Mouse (Mus musculus) heart, postnatal 4 days (tissue): Measurements from ENCODE around the gene Znrd1as. TPM values are rescaled to one million over a fixed set of nuclear protein-coding genes. Genes with fewer than 3 reads are reported as not detected.
A peak's percentile ranks its signal among the peaks of the same experiment; 100 is the strongest.
"Not testable (repeated sequence)": the region's sequence is repeated elsewhere in the genome, so short reads cannot be mapped to it uniquely, and the experiment has no call there.

Experiments used
- DNase-seq: peaks from one replicate; pipeline ENCODE4 v3.0.0; 2021
- total RNA-seq, 2 experiments: library from RNA; stranded (reverse); gene quantifications; 2 replicates each; pipeline ENCODE4 v1.2.3; 2021

Gene Znrd1as
- total RNA-seq, 2 experiments from 2014 or later, result 7.2 to 7.3 TPM

DNA sequence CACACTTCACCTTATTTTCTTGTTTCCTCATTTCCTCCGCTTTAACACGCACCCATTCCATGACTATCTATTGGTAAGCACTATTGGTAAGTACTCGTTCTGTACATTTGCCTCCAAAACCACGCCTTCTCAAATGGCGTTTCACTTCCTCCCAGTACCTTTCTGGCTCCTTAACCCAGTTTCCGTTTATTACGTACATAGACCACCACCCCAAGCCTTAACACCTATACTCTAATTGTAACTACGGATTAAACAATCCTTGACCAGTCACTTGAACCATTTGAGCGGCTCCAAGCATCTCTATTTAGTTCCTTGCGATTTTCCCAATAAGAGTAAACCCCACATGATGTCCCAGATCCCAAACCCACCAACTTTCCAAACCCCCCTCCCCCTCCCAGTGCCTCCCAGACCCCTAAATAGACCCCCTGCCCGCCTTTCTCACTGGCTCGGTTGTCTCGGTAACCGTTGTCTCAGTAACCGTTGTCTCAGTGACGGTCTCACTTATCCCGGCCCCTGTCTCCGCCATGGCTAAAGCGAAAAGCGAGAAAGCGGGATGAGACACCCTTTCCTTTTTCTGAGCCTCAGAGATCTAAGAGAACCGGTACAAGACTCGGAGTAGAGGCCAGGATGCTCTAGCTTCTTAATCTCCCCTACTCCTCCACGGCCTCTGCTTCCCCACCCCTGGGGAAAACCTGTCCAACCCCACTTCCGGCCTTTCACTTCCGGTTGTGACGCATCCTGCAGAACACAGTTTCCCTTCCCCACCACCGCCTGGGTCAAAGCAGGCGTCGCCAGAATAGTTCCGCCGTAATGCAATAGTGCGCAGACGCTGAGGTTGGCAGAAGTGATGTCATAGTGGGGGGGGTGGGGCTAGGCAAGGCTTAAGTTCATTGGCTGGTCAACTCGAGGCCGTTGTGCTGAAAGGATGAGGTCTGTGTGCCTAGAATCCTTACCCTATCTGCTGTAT lies 7.1 kb upstream of the Znrd1as start, which contains the start of gene Ppp1r11:
TSS of gene Ppp1r11 (minus strand) at position 761 of the 967 bp plus-strand sequence.
- peak; percentile 95 for DNase-seq

DNA sequence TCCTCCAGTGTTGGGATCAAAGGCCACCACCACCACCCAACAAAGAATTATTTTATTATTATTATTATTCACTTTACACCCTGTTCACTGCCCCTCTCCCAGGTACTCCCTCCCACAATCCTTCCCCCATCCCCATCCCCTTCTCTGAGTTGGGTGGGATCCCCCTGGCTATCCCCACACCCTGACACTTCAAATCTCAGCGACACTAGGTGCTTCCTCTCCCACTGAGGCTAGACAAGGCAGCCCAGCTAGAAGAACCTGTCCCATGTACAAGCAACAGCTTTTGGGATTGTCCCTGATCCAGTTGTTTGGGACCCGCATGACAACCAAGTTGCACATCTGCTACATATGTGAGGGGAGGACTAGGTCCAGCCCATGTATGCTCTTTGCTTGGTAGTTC lies 5.8 kb upstream of the Znrd1as start:
- no peak for DNase-seq

GRCm38 (mm10) chr17:36953062-36953461 lies 5.3 kb upstream of the Znrd1as start:
- DNase-seq, result no peak

GRCm38 (mm10) chr17:36958884-36959283 lies 492 bp downstream of the Znrd1as start:
- peak; percentile 11 for DNase-seq

- no peak for DNase-seq
Observed at GRCm38 (mm10) chr17:36961125-36961524, 2.7 kb downstream of the Znrd1as start.

- no peak for DNase-seq
Observed at GRCm38 (mm10) chr17:36966875-36967274, 8.5 kb downstream of the Znrd1as start.

DNA sequence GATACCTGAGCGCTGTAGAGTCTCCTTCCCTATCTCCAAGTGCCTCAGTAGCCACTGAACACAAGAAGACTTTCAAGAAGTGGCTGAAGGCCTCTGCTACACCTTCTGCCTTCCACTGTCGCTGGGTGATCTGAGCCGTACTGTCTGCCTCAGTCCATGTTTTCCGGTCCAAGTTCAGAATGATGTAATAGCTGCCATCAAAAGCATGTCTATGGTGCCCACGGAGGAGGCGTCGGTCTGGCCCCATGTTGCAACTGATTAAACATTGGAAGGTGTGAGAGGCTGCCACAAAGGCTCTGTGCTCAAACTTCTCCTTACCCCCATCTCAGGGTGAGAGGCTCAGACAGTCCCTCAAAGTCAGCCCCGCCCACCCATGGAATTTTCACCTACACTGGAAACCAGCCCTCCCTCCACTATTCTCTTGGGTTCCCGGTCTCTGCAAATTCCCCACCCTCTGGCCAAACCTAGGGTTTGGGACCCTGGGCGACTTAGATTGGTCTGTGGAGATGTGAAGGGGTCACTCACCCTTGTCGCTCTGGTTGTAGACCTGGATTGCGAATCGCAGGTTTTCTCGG lies 12.0 kb downstream of the Znrd1as start:
- DNase-seq, result no peak

- DNase-seq, result no peak
Observed at GRCm38 (mm10) chr17:36971172-36971850, 12.9 kb downstream of the Znrd1as start.

DNA sequence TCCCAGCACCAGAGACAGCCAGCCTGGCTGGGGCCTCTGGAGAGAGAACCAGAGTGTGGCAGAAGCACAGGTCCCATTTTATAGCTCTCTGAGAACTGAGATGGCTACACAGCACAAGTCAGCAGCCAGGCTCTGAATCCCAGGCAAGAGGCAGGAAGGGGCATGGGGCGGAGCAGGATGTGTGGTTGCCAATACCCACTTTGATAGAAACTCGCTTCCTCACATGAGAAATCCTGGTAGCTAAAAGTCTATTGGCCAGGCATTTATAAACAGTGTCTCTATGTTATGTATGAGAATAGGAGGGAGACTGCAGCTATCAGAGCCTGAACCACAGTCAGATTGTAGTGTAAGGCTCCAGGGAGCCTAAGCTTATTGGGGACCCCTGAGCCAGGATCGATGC lies 14.4 kb downstream of the Znrd1as start:
- no peak for DNase-seq

DNA sequence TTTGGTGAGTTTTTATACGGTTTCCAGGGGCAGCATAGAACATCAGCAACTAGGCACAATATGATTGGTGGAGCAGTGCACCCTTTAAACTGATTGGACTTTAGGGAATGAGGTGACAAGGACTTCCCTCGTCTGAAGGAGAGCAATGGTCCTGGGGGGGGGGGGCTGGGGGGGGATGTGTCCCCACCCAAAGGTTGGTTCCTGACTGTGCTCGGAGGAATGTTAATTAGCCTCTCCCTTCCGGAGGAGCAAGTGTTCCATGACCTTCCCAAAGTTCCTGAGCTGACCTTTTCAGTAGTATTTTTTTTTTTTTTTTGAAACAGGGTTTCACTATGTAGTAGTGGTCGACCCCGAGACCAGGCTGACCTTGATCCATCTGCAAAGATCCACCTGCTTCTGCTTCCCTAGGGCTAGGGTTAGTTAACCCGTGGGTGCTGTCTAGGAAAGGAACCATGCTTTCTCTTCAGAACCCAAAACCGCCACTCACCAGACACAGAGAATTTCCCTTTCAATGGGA lies 14.9 kb downstream of the Znrd1as start:
- no peak for DNase-seq

GRCm38 (mm10) chr17:36981221-36981813 lies 22.9 kb downstream of the Znrd1as start, which contains the start of gene 2410137M14Rik:
Gene 2410137M14Rik, minus strand, starts transcription at chr17:36981237.
- DNase-seq, result peak; percentile 10

DNA sequence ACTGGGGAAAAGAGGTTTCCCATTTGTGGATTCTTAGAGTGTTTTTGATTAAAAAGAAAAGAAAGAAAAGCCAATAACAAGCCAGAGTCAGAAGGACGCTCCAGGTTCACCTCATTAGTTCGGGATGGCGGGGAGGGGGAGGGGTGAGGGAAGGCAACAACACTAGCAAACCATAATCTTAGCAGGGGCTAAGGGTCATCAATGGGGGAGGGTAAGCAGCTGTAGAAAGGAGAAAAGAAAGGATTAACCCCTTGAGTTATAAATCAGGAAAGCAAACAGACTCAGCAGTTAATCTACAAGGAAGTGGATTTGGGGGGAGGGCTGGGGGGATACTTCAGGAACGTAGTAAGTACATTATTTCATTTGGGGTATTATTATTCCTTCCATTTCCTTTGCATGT lies 23.5 kb downstream of the Znrd1as start:
- no peak for DNase-seq

DNA sequence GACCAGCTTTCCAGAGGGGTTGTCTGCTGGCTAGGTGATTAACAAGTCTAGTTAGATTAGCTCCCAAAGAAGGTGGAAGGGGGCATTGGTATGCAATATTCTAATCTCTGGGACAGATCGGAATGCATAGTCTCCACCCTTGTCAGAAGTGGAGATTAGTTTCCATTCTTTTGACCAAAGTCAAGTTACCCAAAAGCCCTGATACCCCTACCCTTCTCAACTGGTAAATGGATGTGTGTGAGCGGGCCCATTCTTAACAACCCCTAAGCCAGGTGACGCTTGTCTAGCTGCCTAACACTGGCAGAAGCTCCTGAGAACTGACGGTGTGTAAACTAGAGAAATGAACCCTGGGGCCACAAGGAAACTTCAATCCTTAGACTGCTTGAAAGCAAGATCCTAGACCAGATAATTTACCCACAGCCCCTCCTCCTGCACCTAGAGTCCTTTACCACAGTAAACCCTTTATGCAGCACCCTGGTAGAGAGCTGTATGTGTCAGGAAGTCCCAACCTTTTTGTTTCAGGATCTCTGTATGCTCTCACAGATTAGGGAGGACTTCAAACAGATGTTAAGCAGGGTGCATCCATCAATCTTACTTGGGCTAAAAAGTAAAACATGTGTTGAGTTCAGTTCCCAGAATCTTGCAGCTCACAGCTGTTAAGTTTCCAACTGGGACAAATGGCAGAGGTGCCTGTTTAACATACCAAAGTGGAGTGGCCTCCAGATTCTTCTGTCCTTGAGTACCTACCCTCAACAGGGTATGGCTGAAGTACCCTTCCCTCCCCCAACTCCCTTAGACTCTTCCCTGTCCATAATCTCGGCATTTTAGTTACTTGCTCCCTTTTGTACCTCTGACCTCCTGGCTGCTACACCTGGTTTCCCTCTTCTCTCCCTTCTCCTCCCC lies 24.1 kb downstream of the Znrd1as start:
- no peak for DNase-seq

- DNase-seq, result no peak
Observed at GRCm38 (mm10) chr17:36988475-36988874, 30.1 kb downstream of the Znrd1as start.

DNA sequence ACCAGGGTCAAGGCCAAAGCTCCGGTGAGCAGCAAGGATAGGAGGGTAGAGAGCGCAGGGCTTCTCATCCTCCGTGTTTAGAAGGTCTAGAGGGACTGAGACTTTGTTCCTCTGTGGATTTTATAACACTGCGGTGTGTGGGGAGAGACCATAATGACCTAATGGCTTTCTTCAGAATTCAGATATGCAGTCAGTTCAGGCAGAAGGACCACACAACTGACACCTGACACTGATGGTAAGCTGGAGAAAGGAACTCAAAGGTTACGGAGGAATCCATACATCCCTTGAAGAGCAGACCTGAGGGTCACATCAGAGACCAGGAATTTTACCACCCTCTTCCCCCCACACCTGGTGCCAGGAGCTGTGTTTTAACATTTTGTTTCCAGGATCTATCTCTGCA lies 31.0 kb downstream of the Znrd1as start, which contains the start of gene H2-M5:
TSS of gene H2-M5 (minus strand) at position 101 of the 400 bp plus-strand sequence.
- DNase-seq, result no peak

DNA sequence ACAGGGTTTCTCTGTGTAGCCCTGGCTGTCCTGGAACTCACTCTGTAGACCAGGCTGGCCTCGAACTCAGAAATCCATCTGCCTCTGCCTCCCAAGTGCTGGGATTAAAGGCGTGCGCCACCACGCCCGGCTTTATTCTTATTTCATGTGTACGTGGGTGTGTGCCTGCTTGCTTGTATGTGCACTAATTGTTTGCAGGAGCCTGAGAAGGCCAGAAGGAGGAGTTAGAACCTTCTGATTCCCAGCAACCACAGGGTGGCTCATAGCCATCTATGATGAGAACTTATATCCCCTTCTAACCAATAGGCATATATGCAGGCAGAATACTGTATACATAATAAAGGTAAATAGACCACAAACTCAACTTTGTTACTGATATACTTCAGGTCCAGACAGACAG lies 32.2 kb downstream of the Znrd1as start:
- DNase-seq, result not testable (repeated sequence)

DNA sequence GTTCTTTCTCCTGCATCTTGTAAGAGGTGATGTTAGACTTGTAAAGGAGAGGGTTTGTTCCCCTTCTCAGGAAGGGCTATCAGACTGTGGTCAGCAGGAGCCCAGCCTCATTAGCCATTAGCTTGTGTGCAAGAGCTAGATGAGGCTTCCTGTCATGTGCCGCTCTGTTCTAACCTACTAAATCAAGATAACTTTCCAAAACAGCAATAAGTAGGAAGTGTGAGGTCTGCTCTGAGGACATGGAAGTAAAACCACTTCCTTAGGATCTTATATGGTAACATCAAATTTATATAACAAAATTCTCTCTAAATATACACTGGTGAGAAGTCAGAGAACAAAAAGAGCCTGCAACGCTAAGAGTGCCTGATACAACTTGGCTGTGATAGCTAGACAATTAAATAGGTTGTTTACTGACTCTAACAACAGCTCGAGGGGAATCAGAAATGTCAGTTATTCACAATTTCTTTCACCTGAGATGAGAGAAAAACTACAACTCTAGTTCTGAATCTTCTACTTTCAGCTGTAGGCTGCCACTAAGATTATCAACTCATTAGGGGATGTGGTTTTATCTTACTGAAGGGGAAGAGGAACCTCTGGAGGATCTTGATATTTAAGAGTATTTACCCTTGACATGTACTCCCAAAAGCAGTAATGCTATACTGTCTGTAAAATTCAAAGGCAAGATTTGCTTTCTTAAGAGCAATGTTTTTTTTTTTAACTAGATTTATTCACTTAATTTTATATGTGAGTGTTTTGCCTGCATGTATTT lies 34.1 kb downstream of the Znrd1as start:
- DNase-seq, result no peak

DNA sequence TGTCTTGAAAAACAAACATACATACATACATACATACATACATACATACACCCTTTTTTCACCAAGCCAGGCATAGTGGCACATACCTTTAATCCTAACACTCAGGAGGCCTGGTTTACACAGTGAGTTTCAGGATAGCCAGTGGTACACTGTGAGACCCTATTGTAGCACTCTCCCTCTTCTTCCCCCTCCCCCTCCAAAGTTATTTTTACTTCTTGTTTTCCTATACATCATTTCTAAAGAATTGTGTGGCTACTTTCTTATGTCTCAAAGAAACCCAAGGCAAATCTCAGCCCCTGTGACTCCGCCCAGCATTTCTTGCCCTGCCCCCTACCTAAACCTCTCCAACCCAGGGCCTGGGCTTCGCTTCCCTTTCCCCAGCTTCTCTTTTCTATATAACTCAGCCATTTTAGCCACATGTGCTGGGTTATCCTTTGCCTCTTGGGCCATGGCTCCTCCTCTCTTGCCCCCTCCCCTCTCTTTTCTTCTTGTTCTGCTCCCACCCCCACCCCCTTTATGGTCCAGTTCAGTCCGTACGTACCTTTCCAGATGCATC lies 35.5 kb downstream of the Znrd1as start:
- DNase-seq, result no peak

DNA sequence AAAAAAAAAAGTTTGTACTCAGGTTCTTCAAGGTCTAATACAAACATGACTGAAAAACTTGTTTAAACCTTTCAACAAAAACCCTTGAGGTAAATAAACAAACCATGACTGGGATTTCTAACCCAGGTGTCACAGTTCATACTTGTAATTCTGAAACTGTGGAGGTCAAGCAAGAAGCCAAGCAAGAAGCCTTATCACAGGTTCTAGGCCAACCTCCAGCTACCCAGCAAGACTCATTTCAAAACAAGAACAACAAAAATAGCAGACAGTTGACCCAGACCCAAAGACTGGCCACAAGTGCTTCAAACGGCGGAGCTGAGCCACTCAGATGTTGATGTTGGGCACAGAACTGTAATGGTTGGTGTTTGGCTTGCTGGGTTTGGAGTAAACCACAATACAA lies 36.1 kb downstream of the Znrd1as start:
- DNase-seq, result no peak

- DNase-seq, result no peak
Observed at GRCm38 (mm10) chr17:36995448-36995847, 37.1 kb downstream of the Znrd1as start.
